ENCODE assay signal across 17 mouse cellular contexts in genomic region chr3:89633531-89633930, GRCm38 (mm10).
DNase-seq lines count a peak whose midpoint lies in the region; ATAC-seq lines count a peak whose summit lies in the region.
"Had no signal": no experiment of that assay in that cellular context is flagged by ENCODE, and none has a peak within 500 bp of the region (broad histone marks: within the 10 kb centered on the region; RNA-seq: fewer than 3 reads in every experiment).

No protein-coding gene starts in this region.

- no peak overlapping the region for H3K4me3 ChIP-seq in hindbrain, embryonic 16.5 days (ENCODE audit: low read length)
- H3K4me3 ChIP-seq in hindbrain, embryonic 12.5 days: no peak overlapping the region
- H3K4me3 ChIP-seq in midbrain, embryonic 16.5 days (ENCODE audit: low read depth, low read length): no peak overlapping the region
- H3K4me3 ChIP-seq in midbrain, embryonic 13.5 days (replicated peaks): no peak overlapping the region
- H3K4me3 ChIP-seq in stomach, embryonic 16.5 days (replicated peaks; ENCODE audit: low read length): no peak overlapping the region
- H3K4me3 ChIP-seq: forebrain, embryonic 10.5 days; forebrain, embryonic 13.5 days had no signal

- 58% methylated on average over 6 of the region's 6 CpGs for WGBS in hindbrain, embryonic 16.5 days
- WGBS in hindbrain, embryonic 12.5 days: 76% methylated on average over 6 of the region's 6 CpGs
- 76% methylated on average over 6 of the region's 6 CpGs for WGBS in midbrain, embryonic 16.5 days
- WGBS in midbrain, embryonic 13.5 days: 84% methylated on average over 6 of the region's 6 CpGs
- WGBS in stomach, embryonic 16.5 days: 79% methylated on average over 6 of the region's 6 CpGs

- ATAC-seq in hindbrain, embryonic 16.5 days: peak; percentile 43; the same call in 1 of the 2 replicates
- no peak for ATAC-seq in hindbrain, embryonic 12.5 days (ENCODE audit: low FRiP score)
- ATAC-seq in midbrain, embryonic 16.5 days: 0 out of 2 replicates have a peak, but pooled peaks have one; percentile 28
- ATAC-seq in midbrain, embryonic 13.5 days: no peak
- ATAC-seq in stomach, embryonic 16.5 days (ENCODE audit: insufficient read depth, low FRiP score): no peak
- ATAC-seq: CD4-positive, CD25-positive, alpha-beta regulatory T cell, adult 4 months; forebrain, embryonic 13.5 days; forebrain, embryonic 16.5 days; intestine, postnatal 0 days had no signal

- H3K4me2 ChIP-seq in hindbrain, embryonic 16.5 days (ENCODE audit: low read length): no peak overlapping the region
- no peak overlapping the region for H3K4me2 ChIP-seq in hindbrain, embryonic 12.5 days (replicated peaks)
- no peak overlapping the region for H3K4me2 ChIP-seq in midbrain, embryonic 16.5 days (ENCODE audit: low read length)
- H3K4me2 ChIP-seq in midbrain, embryonic 13.5 days (replicated peaks): no peak overlapping the region
- no peak overlapping the region for H3K4me2 ChIP-seq in stomach, embryonic 16.5 days (ENCODE audit: low read depth, low read length)
- H3K4me2 ChIP-seq: forebrain, embryonic 13.5 days; heart, embryonic 11.5 days; hindbrain, embryonic 14.5 days had no signal

- no peak overlapping the region for H3K27ac ChIP-seq in hindbrain, embryonic 16.5 days (ENCODE audit: low read depth, low read length)
- H3K27ac ChIP-seq in hindbrain, embryonic 12.5 days: no peak overlapping the region
- H3K27ac ChIP-seq in midbrain, embryonic 16.5 days (ENCODE audit: low read length): no peak overlapping the region
- H3K27ac ChIP-seq in midbrain, embryonic 13.5 days: no peak overlapping the region
- no peak overlapping the region; the same call in 1 of the 2 replicates for H3K27ac ChIP-seq in stomach, embryonic 16.5 days (ENCODE audit: low read length)
- H3K27ac ChIP-seq: forebrain, embryonic 13.5 days; hindbrain, embryonic 14.5 days had no signal

- no peak for DNase-seq in thymus, postnatal 0 days (ENCODE audit: low spot score)
- DNase-seq: adrenal gland, adult 2 months; adrenal gland, postnatal 14 days; cerebellum, postnatal 14 days; gastrocnemius, postnatal 10 days had no signal

- H3K27me3 ChIP-seq in hindbrain, embryonic 16.5 days (replicated peaks; ENCODE audit: control insufficient read depth, insufficient read depth, low read length): no peaks in the 10 kb centered on the region
- H3K27me3 ChIP-seq in hindbrain, embryonic 12.5 days: no peaks in the 10 kb centered on the region
- H3K27me3 ChIP-seq in midbrain, embryonic 16.5 days (ENCODE audit: control insufficient read depth, insufficient read depth, low read depth, low read length): no peaks in the 10 kb centered on the region
- no peaks in the 10 kb centered on the region for H3K27me3 ChIP-seq in midbrain, embryonic 13.5 days
- H3K27me3 ChIP-seq in stomach, embryonic 16.5 days (ENCODE audit: control insufficient read depth, insufficient read depth, low read length): no peaks in the 10 kb centered on the region
- H3K27me3 ChIP-seq: forebrain, embryonic 13.5 days had no signal

- H3K36me3 ChIP-seq in hindbrain, embryonic 16.5 days (ENCODE audit: control insufficient read depth, insufficient read depth, low read length): no peaks in the 10 kb centered on the region
- no peaks in the 10 kb centered on the region for H3K36me3 ChIP-seq in hindbrain, embryonic 12.5 days
- no peaks in the 10 kb centered on the region for H3K36me3 ChIP-seq in midbrain, embryonic 16.5 days (ENCODE audit: control insufficient read depth, insufficient read depth, low read length)
- H3K36me3 ChIP-seq in midbrain, embryonic 13.5 days: no peaks in the 10 kb centered on the region
- H3K36me3 ChIP-seq in stomach, embryonic 16.5 days (ENCODE audit: control insufficient read depth, insufficient read depth, low read length): no peaks in the 10 kb centered on the region
- H3K36me3 ChIP-seq: forebrain, embryonic 10.5 days had no signal

- no peaks in the 10 kb centered on the region for H3K9me3 ChIP-seq in hindbrain, embryonic 16.5 days (ENCODE audit: control insufficient read depth, low read length)
- H3K9me3 ChIP-seq in hindbrain, embryonic 12.5 days (replicated peaks): no peaks in the 10 kb centered on the region
- no peaks in the 10 kb centered on the region for H3K9me3 ChIP-seq in midbrain, embryonic 16.5 days (replicated peaks; ENCODE audit: control insufficient read depth, low read length, poor library complexity, severe bottlenecking)
- no peaks in the 10 kb centered on the region for H3K9me3 ChIP-seq in midbrain, embryonic 13.5 days
- H3K9me3 ChIP-seq in stomach, embryonic 16.5 days (replicated peaks; ENCODE audit: control insufficient read depth, low read length): no peaks in the 10 kb centered on the region
- H3K9me3 ChIP-seq: forebrain, embryonic 10.5 days; forebrain, embryonic 13.5 days had no signal

- H3K9ac ChIP-seq in hindbrain, embryonic 16.5 days (ENCODE audit: low read depth, low read length): no peak overlapping the region
- H3K9ac ChIP-seq in hindbrain, embryonic 12.5 days: no peak overlapping the region
- peak overlapping the region; percentile 18; the same call in 1 of the 2 replicates for H3K9ac ChIP-seq in midbrain, embryonic 16.5 days (ENCODE audit: low read depth, low read length)
- H3K9ac ChIP-seq in midbrain, embryonic 13.5 days (replicated peaks): no peak overlapping the region
- H3K9ac ChIP-seq in stomach, embryonic 16.5 days (ENCODE audit: low read length): peak overlapping the region; percentile 12; the same call in 1 of the 2 replicates
- H3K9ac ChIP-seq: forebrain, embryonic 13.5 days; hindbrain, embryonic 14.5 days had no signal

- H3K4me1 ChIP-seq in hindbrain, embryonic 16.5 days (ENCODE audit: control insufficient read depth, insufficient read depth, low read depth, low read length): peaks cover 11% of the 10 kb centered on the region
- H3K4me1 ChIP-seq in hindbrain, embryonic 12.5 days: 0 out of 2 replicates have a peak, but pooled peaks cover 6% of the 10 kb centered on the region
- H3K4me1 ChIP-seq in midbrain, embryonic 16.5 days (ENCODE audit: control insufficient read depth, insufficient read depth, low read length): no peaks in the 10 kb centered on the region; the same call in 1 of the 2 replicates
- peaks cover 6% of the 10 kb centered on the region; the same call in 1 of the 2 replicates for H3K4me1 ChIP-seq in midbrain, embryonic 13.5 days (replicated peaks)
- H3K4me1 ChIP-seq in stomach, embryonic 16.5 days (ENCODE audit: control insufficient read depth, insufficient read depth, low read length): peaks cover 11% of the 10 kb centered on the region

Comparison
In these comparisons a context has a peak if more than half of its experiments do, and no peak if none do; other contexts are left out.
1. ATAC-seq: peak in hindbrain, embryonic 16.5 days (single experiment) and midbrain, embryonic 16.5 days (single experiment); none in hindbrain, embryonic 12.5 days (single experiment), midbrain, embryonic 13.5 days (single experiment) and stomach, embryonic 16.5 days (single experiment).
2. H3K9ac ChIP-seq: peak in midbrain, embryonic 16.5 days (single experiment) and stomach, embryonic 16.5 days (single experiment); none in hindbrain, embryonic 16.5 days (single experiment), hindbrain, embryonic 12.5 days (single experiment) and midbrain, embryonic 13.5 days (single experiment).